Mouse (Mus musculus) stomach, postnatal 0 days (tissue): ENCODE data around the gene Gm49318. TPM values are rescaled to one million over a fixed set of nuclear protein-coding genes. Genes with fewer than 3 reads are reported as not detected.

Experiments used
- ATAC-seq: fragments of 200-750 bp; cut with Nextera tagmentation; 2 replicates; pipeline ENCODE4 v1.8.0; 2017; ENCODE audit not compliant: low FRiP score, low TSS enrichment
- DNase-seq: peaks from one replicate; pipeline ENCODE4 v3.0.0-alpha.2; 2016; ENCODE audit warnings: low spot score
- H3K27ac ChIP-seq: fragments of 300-500 bp; sonication (generic); replicated peaks from 2 replicates; pipeline ENCODE4 v1.5.1; 2014; ENCODE audit warnings: mild to moderate bottlenecking, control low read depth
- H3K27me3 ChIP-seq: fragments of 300-500 bp; sonication (generic); 2 replicates; pipeline ENCODE4 v1.6.1; 2014; ENCODE audit warnings: low read length; ENCODE audit not compliant: control insufficient read depth, insufficient read depth
- H3K36me3 ChIP-seq: fragments of 300-500 bp; sonication (generic); 2 replicates; pipeline ENCODE4 v1.6.1; 2014; ENCODE audit warnings: low read length, mixed read lengths; ENCODE audit not compliant: control insufficient read depth, insufficient read depth
- H3K4me1 ChIP-seq: fragments of 300-500 bp; sonication (generic); replicated peaks from 2 replicates; pipeline ENCODE4 v1.6.1; 2014; ENCODE audit warnings: antibody characterized with exemption; ENCODE audit not compliant: control insufficient read depth, insufficient read depth
- H3K4me2 ChIP-seq: fragments of 300-500 bp; sonication (generic); replicated peaks from 2 replicates; pipeline ENCODE4 v1.6.1; 2014; ENCODE audit warnings: low read depth, mild to moderate bottlenecking, control low read depth, moderate library complexity
- H3K4me3 ChIP-seq: fragments of 300-500 bp; sonication (generic); 2 replicates; pipeline ENCODE4 v1.5.1; 2014; ENCODE audit warnings: low read depth, low read length, control low read depth
- H3K9ac ChIP-seq: fragments of 300-500 bp; sonication (generic); 2 replicates; pipeline ENCODE4 v1.6.1; 2014; ENCODE audit warnings: mild to moderate bottlenecking, low read length, control low read depth, mixed read lengths
- H3K9me3 ChIP-seq: fragments of 300-500 bp; sonication (generic); 2 replicates; pipeline ENCODE4 v1.6.1; 2016; ENCODE audit warnings: low read length; ENCODE audit not compliant: control insufficient read depth
- CTCF ChIP-seq: IDR thresholded peaks from 2 replicates; pipeline ENCODE4 v1.5.1; 2016; ENCODE audit warnings: antibody characterized with exemption, low read depth, mild to moderate bottlenecking, moderate library complexity
- EP300 ChIP-seq: optimal IDR thresholded peaks from 2 replicates; pipeline ENCODE3; 2016; ENCODE audit warnings: antibody characterized with exemption
- WGBS: fragments of 180-500 bp; shearing (Covaris S2); extraction: QIAGEN DNeasy Blood & Tissue Kit; methylation state at CpG from one replicate; pipeline ENCODE4 v1.1.7; 2014; 5-methylcytosine and 5-hydroxymethylcytosine counted together
- microRNA-seq: library from miRNA; unstranded; fragments of <30 nt; microRNA quantifications from one replicate; pipeline ENCODE4, GENCODE M21; 2016
- polyA plus RNA-seq: library from polyadenylated mRNA; unstranded; fragments of >200 nt; fragmentation: Nextera tagmentation; extraction: Ambion mirVana; gene quantifications from 2 replicates; pipeline ENCODE4 v1.2.1, GENCODE M21; 2015

The Gm49318 gene
- polyA plus RNA-seq, 1 experiment from 2014 or later = not detected

- TF ChIP-seq CTCF (no peak), EP300 (no peak)
- WGBS = 14% methylated on average over 36 of the region's 36 CpGs
- no peak for DNase-seq
- Histone ChIP-seq H3K27ac (no peak overlapping the region), H3K27me3 (no peaks in the 10 kb centered on the region; the same call in 1 of the 2 replicates), H3K4me3 (peak overlapping the region; percentile 52; the same call in 1 of the 2 replicates), H3K36me3 (no peaks in the 10 kb centered on the region), H3K9me3 (no peaks in the 10 kb centered on the region), H3K4me2 (peak overlapping the region; percentile 56), H3K4me1 (0 out of 2 replicates have a peak, but pooled peaks cover 2% of the 10 kb centered on the region), H3K9ac (no peak overlapping the region)
- no peak for ATAC-seq
Observed at GRCm38 (mm10) chr9:21987592-21988342, 83.3 kb downstream of the Gm49318 start.

Small RNA genes lying within 50 kb of the gene (microRNA-seq; reads per million reads assigned to microRNA genes)
- not detected for gene Mir7084

Other genes with a start within 250 kb of the Gm49318 start
- gene Angptl8, start 235.7 kb downstream of the Gm49318 start, polyA plus RNA-seq = 2.1 and 2.2 TPM in 2 replicates
- gene Dock6, start 218.6 kb downstream of the Gm49318 start, polyA plus RNA-seq = 13.5 and 14.1 TPM in 2 replicates
- gene Rab3d, start 153.1 kb downstream of the Gm49318 start, polyA plus RNA-seq = 130 and 137 TPM in 2 replicates
- 1.1 and 1.9 TPM in 2 replicates for gene Ccdc159, start 143.8 kb downstream of the Gm49318 start, polyA plus RNA-seq
- gene Tmem205, start 143.7 kb downstream of the Gm49318 start, polyA plus RNA-seq = 95.0 and 95.7 TPM in 2 replicates
- gene Plppr2, start 134.2 kb downstream of the Gm49318 start, polyA plus RNA-seq = 2.7 and 4.1 TPM in 2 replicates
- gene Swsap1, start 115.5 kb downstream of the Gm49318 start, polyA plus RNA-seq = 4.2 and 5.4 TPM in 2 replicates
- gene Epor, start 107.8 kb downstream of the Gm49318 start, polyA plus RNA-seq = 2.8 and 3.4 TPM in 2 replicates
- gene Rgl3, start 81.8 kb downstream of the Gm49318 start, polyA plus RNA-seq = 2.7 and 2.9 TPM in 2 replicates
- gene Ccdc151, start 68.6 kb downstream of the Gm49318 start, polyA plus RNA-seq = 0.07 and 0.19 TPM in 2 replicates
- gene Prkcsh, start 68.5 kb downstream of the Gm49318 start, polyA plus RNA-seq = 45.0 and 48.4 TPM in 2 replicates
- gene Elavl3, start 19.2 kb downstream of the Gm49318 start, polyA plus RNA-seq = 0.73 and 1.1 TPM in 2 replicates
- 4.4 and 5.5 TPM in 2 replicates for gene Zfp653, start 117 bp upstream of the Gm49318 start, polyA plus RNA-seq
- gene Ecsit, start 14.2 kb upstream of the Gm49318 start, polyA plus RNA-seq = 31.7 and 33.1 TPM in 2 replicates
- gene Cnn1, start 28.0 kb upstream of the Gm49318 start, polyA plus RNA-seq = 851 and 1,082 TPM in 2 replicates
- gene Elof1, start 45.9 kb upstream of the Gm49318 start, polyA plus RNA-seq = 119 TPM in 2 replicates
- gene Acp5, start 64.5 kb upstream of the Gm49318 start, polyA plus RNA-seq = 41.5 and 42.9 TPM in 2 replicates
- gene Pigyl, start 85.6 kb upstream of the Gm49318 start, polyA plus RNA-seq = 99.2 and 106 TPM in 2 replicates
- gene Zfp872, start 116.8 kb upstream of the Gm49318 start, polyA plus RNA-seq = 0.47 and 0.61 TPM in 2 replicates
- gene Zfp809, start 154.5 kb upstream of the Gm49318 start, polyA plus RNA-seq = 12.2 and 12.9 TPM in 2 replicates
- 1.2 and 1.4 TPM in 2 replicates for gene Zfp599, start 188.6 kb upstream of the Gm49318 start, polyA plus RNA-seq
- gene Zfp810, start 236.4 kb upstream of the Gm49318 start, polyA plus RNA-seq = 10.1 and 10.2 TPM in 2 replicates